Mouse (Mus musculus) fat pad, adult 2 months (tissue): ENCODE data around the gene Fa2h.
A peak's percentile ranks its signal among the peaks of the same experiment; 100 is the strongest.

Experiments used
- DNase-seq: peaks from one replicate; pipeline ENCODE4 v3.0.0-alpha.2; 2011; ENCODE audit warnings: low read depth, low spot score; ENCODE audit errors: extremely low read depth

The Fa2h gene

GRCm38 (mm10) chr8:111300597-111301546 is 92.8 kb downstream of the Fa2h start:
- no peak for DNase-seq

DNA sequence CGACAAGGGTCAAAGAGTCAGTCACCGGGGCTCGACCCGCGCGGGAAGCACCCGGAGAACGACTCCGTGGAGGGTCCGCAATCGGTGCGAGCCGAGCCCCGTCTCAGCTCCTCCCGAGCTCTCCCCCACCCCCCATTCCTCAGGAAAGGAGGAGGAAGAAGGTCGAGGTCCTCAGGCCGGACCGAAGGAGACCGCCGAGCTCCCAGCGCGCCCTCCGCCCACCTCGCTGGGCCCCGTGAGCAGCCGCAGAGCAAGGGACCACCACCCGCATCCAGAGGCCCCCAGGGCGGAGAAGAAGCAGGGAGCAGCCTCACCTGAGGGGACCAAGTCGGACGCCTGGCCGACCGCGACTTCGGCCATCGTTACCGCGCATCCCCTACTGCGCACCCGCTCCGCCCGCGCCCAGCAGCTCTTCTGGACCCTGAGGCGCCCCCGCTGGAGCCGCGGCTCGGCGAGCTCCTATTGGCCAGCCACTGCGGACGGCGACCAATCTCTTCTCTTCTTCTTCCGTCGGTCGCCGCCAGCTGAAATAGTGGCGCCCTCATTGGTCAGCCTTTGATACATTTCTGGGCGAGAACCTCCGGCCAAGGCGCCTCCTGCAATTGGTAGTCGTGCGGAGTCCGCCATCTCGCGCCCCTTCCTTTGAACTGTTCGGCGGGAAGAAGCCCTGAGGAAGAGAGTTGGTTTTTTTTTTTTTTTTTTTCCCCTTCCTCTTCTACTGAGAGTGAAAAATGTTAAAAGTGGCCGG is 93.6 kb downstream of the Fa2h start, which contains the start of gene Rfwd3:
TSS of gene Rfwd3 (minus strand) at position 402 of the 748 bp plus-strand sequence.
- peak; percentile 83 for DNase-seq

- no peak for DNase-seq
Measured at GRCm38 (mm10) chr8:111299363-111299820, 94.2 kb downstream of the Fa2h start.

GRCm38 (mm10) chr8:111298011-111298410 is 95.6 kb downstream of the Fa2h start:
- no peak for DNase-seq
